Mouse (Mus musculus): Measurements from ENCODE around the gene B4galt3.

GRCm38 (mm10) chr1:171293906-171294297, 23.8 kb downstream of the B4galt3 start:
- TF ChIP-seq NRF1 (IDR thresholded peaks at IDR 0.05; ENCODE audit: insufficient read depth, low read depth, low read length, poor library complexity, severe bottlenecking): no peak
- TF ChIP-seq CTCF (IDR thresholded peaks at IDR 0.05 in 2 of 3, conservative IDR thresholded peaks at IDR 0.05 in 1 of 3; ENCODE audit: control insufficient read depth in 1 of 3, insufficient read depth in 1 of 3, low read depth in 2 of 3, low read length in 3 of 3, poor library complexity in 1 of 3, severe bottlenecking in 1 of 3): no peak
- TF ChIP-seq MAFK (IDR thresholded peaks at IDR 0.05; ENCODE audit: borderline replicate concordance, low read depth, low read length): no peak
- no peak for TF ChIP-seq TCF12 (IDR thresholded peaks at IDR 0.05; ENCODE audit: low read depth, low read length)
- TF ChIP-seq POLR2AphosphoS2 (IDR thresholded peaks at IDR 0.05; ENCODE audit: low read length): no peak
- TF ChIP-seq POLR2A (IDR thresholded peaks at IDR 0.05; ENCODE audit: control insufficient read depth in 1 of 2, insufficient read depth in 1 of 2, low read depth in 1 of 2, low read length in 2 of 2, poor library complexity in 1 of 2): no peak
- TF ChIP-seq BHLHE40 (IDR thresholded peaks at IDR 0.05; ENCODE audit: borderline replicate concordance, low read depth, low read length): no peak
- no peak for TF ChIP-seq TAL1 (IDR thresholded peaks at IDR 0.05; ENCODE audit: low read length)
- no peak for TF ChIP-seq SMC3 (IDR thresholded peaks at IDR 0.05; ENCODE audit: low read depth, low read length)
